Comparison of ENCODE assay signal across 21 mouse cellular contexts in genomic region chr2:32798251-32798962, GRCm38 (mm10). TPM values are rescaled to one million over a fixed set of nuclear protein-coding genes. Genes with fewer than 3 reads are reported as not detected.
DNase-seq lines count a peak whose midpoint lies in the region; ATAC-seq lines count a peak whose summit lies in the region.
"Had no signal": no experiment of that assay in that cellular context is flagged by ENCODE, and none has a peak within 500 bp of the region (broad histone marks: within the 10 kb centered on the region; RNA-seq: fewer than 3 reads in every experiment).

No protein-coding gene starts in this region.

- H3K27me3 ChIP-seq in heart, embryonic 11.5 days (ENCODE audit: control insufficient read depth, insufficient read depth, low read length), result no peaks in the 10 kb centered on the region
- no peaks in the 10 kb centered on the region for H3K27me3 ChIP-seq in hindbrain, embryonic 10.5 days (ENCODE audit: insufficient read depth, poor library complexity, severe bottlenecking)
- no peaks in the 10 kb centered on the region for H3K27me3 ChIP-seq in hindbrain, embryonic 11.5 days (ENCODE audit: control insufficient read depth, insufficient read depth, low read length)
- H3K27me3 ChIP-seq: embryonic facial prominence, embryonic 13.5 days; forebrain, embryonic 15.5 days; hindbrain, embryonic 13.5 days; intestine, embryonic 15.5 days; limb, embryonic 15.5 days; midbrain, embryonic 13.5 days; neural tube, embryonic 12.5 days had no signal

- 0 out of 2 replicates have a peak, but pooled peaks have one; percentile 41 for ATAC-seq in heart, embryonic 11.5 days (replicated peaks; ENCODE audit: insufficient number of reproducible peaks, low FRiP score, low TSS enrichment)
- no peak for ATAC-seq in hindbrain, embryonic 11.5 days (ENCODE audit: low FRiP score)
- ATAC-seq: forebrain, embryonic 15.5 days; intestine, embryonic 15.5 days; lung, postnatal 0 days; midbrain, embryonic 13.5 days had no signal

- H3K9me3 ChIP-seq in heart, embryonic 11.5 days (replicated peaks; ENCODE audit: control insufficient read depth, low read length), result no peaks in the 10 kb centered on the region
- no peaks in the 10 kb centered on the region for H3K9me3 ChIP-seq in hindbrain, embryonic 10.5 days
- H3K9me3 ChIP-seq in hindbrain, embryonic 11.5 days (ENCODE audit: control insufficient read depth, low read length), result no peaks in the 10 kb centered on the region
- H3K9me3 ChIP-seq: embryonic facial prominence, embryonic 13.5 days; forebrain, embryonic 15.5 days; hindbrain, embryonic 13.5 days; intestine, embryonic 15.5 days; limb, embryonic 15.5 days; midbrain, embryonic 13.5 days; neural tube, embryonic 12.5 days had no signal

- DNase-seq in heart, postnatal 4 days, result no peak
- DNase-seq in hindbrain, embryonic 10.5 days (ENCODE audit: low spot score), result no peak
- DNase-seq in hindbrain, embryonic 11.5 days (ENCODE audit: low spot score), result no peak
- DNase-seq in right cerebral cortex, adult 2 months (ENCODE audit: low spot score in 2 of 2), result peak; percentile 44 to 46
- DNase-seq in right cerebral cortex, postnatal 36 days (ENCODE audit: low spot score in 2 of 2), result no peak
- no peak for DNase-seq in thymus, postnatal 25 days
- DNase-seq: adrenal gland, postnatal 36 days; B cell, adult 2 months; cerebellum, adult 9-11 months; gastrocnemius, postnatal 36 days; kidney, adult 9 months; kidney, postnatal 36 days had no signal

- WGBS in heart, embryonic 11.5 days (ENCODE audit: insufficient replicate concordance), result 38% methylated on average over 10 of the region's 10 CpGs
- 63% methylated on average over 10 of the region's 10 CpGs for WGBS in hindbrain, embryonic 10.5 days
- WGBS in hindbrain, embryonic 11.5 days, result 66% methylated on average over 10 of the region's 10 CpGs

- H3K36me3 ChIP-seq in heart, embryonic 11.5 days (ENCODE audit: control insufficient read depth, insufficient read depth, low read length), result peaks cover 23% of the 10 kb centered on the region
- peaks cover 99% of the 10 kb centered on the region for H3K36me3 ChIP-seq in hindbrain, embryonic 10.5 days
- H3K36me3 ChIP-seq in hindbrain, embryonic 11.5 days (ENCODE audit: control insufficient read depth, insufficient read depth, low read length), result peaks cover 4% of the 10 kb centered on the region; the same call in 1 of the 2 replicates

- peak overlapping the region; percentile 41 for H3K27ac ChIP-seq in heart, embryonic 11.5 days (ENCODE audit: low read depth, low read length)
- 0 out of 2 replicates have a peak overlapping the region, but pooled peaks have one; percentile 31 for H3K27ac ChIP-seq in hindbrain, embryonic 10.5 days
- no peak overlapping the region for H3K27ac ChIP-seq in hindbrain, embryonic 11.5 days (ENCODE audit: low read depth, low read length)
- H3K27ac ChIP-seq: embryonic facial prominence, embryonic 13.5 days; forebrain, embryonic 15.5 days; hindbrain, embryonic 13.5 days; intestine, embryonic 15.5 days; limb, embryonic 15.5 days; midbrain, embryonic 13.5 days; neural tube, embryonic 12.5 days had no signal

- H3K4me3 ChIP-seq in heart, embryonic 11.5 days (ENCODE audit: low read depth, low read length), result no peak overlapping the region
- no peak overlapping the region for H3K4me3 ChIP-seq in hindbrain, embryonic 10.5 days
- no peak overlapping the region for H3K4me3 ChIP-seq in hindbrain, embryonic 11.5 days (ENCODE audit: low read depth, low read length)
- H3K4me3 ChIP-seq: embryonic facial prominence, embryonic 13.5 days; forebrain, embryonic 15.5 days; hindbrain, embryonic 13.5 days; intestine, embryonic 15.5 days; limb, embryonic 15.5 days; midbrain, embryonic 13.5 days; neural tube, embryonic 12.5 days had no signal

- peaks cover 13% of the 10 kb centered on the region for H3K4me1 ChIP-seq in heart, embryonic 11.5 days (ENCODE audit: control insufficient read depth, insufficient read depth, low read length)
- peaks cover 11% of the 10 kb centered on the region for H3K4me1 ChIP-seq in hindbrain, embryonic 10.5 days (replicated peaks)
- H3K4me1 ChIP-seq in hindbrain, embryonic 11.5 days (replicated peaks; ENCODE audit: control insufficient read depth, insufficient read depth, low read length), result no peaks in the 10 kb centered on the region
- H3K4me1 ChIP-seq: embryonic facial prominence, embryonic 13.5 days; forebrain, embryonic 15.5 days; intestine, embryonic 15.5 days; limb, embryonic 15.5 days; midbrain, embryonic 13.5 days; neural tube, embryonic 12.5 days had no signal

- no peak overlapping the region for H3K9ac ChIP-seq in heart, embryonic 11.5 days (ENCODE audit: low read depth, low read length)
- no peak overlapping the region for H3K9ac ChIP-seq in hindbrain, embryonic 11.5 days (ENCODE audit: low read depth, low read length)
- H3K9ac ChIP-seq: embryonic facial prominence, embryonic 13.5 days; forebrain, embryonic 15.5 days; hindbrain, embryonic 13.5 days; intestine, embryonic 15.5 days; limb, embryonic 15.5 days; midbrain, embryonic 13.5 days; neural tube, embryonic 12.5 days had no signal

- H3K4me2 ChIP-seq in heart, embryonic 11.5 days, result no peak overlapping the region
- no peak overlapping the region for H3K4me2 ChIP-seq in hindbrain, embryonic 11.5 days (replicated peaks; ENCODE audit: low read depth, low read length)
- H3K4me2 ChIP-seq: embryonic facial prominence, embryonic 13.5 days; forebrain, embryonic 15.5 days; hindbrain, embryonic 13.5 days; intestine, embryonic 15.5 days; limb, embryonic 15.5 days; midbrain, embryonic 13.5 days; neural tube, embryonic 12.5 days had no signal

RNA-seq across cellular contexts. Expression of gene Cfap157, which starts 14.2 kb away (rescaled TPM):
- 0.57 and 0.84 TPM in 2 replicates for polyA plus RNA-seq in heart, embryonic 11.5 days (2014; fragmentation: Nextera tagmentation; extraction: Ambion mirVana)
- total RNA-seq in heart, postnatal 4 days (2021), result not detected
- 1.1 and 1.2 TPM in 2 replicates for polyA plus RNA-seq in hindbrain, embryonic 10.5 days (2016; fragmentation: Nextera tagmentation; extraction: Ambion mirVana)
- 0.80 and 0.98 TPM in 2 replicates for polyA plus RNA-seq in hindbrain, embryonic 11.5 days (2014; fragmentation: Nextera tagmentation; extraction: Ambion mirVana)
- total RNA-seq: adrenal gland, postnatal 36 days; gastrocnemius, postnatal 36 days had no signal

RNA-seq across cellular contexts. Expression of gene Ptrh1, which starts 22.8 kb away (rescaled TPM):
- polyA plus RNA-seq in heart, embryonic 11.5 days (2014; fragmentation: Nextera tagmentation; extraction: Ambion mirVana), result 3.7 and 5.7 TPM in 2 replicates
- total RNA-seq in heart, postnatal 4 days (2021), result 1 to 10 TPM; 3.0 to 5.4 TPM
- polyA plus RNA-seq in hindbrain, embryonic 10.5 days (2016; fragmentation: Nextera tagmentation; extraction: Ambion mirVana), result 5.7 and 7.2 TPM in 2 replicates
- polyA plus RNA-seq in hindbrain, embryonic 11.5 days (2014; fragmentation: Nextera tagmentation; extraction: Ambion mirVana), result 4.2 and 4.3 TPM in 2 replicates

RNA-seq across cellular contexts. Expression of gene Ttc16, which starts 23.0 kb away (rescaled TPM):
- 0.08 and 0.27 TPM in 2 replicates for polyA plus RNA-seq in heart, embryonic 11.5 days (2014; fragmentation: Nextera tagmentation; extraction: Ambion mirVana)
- total RNA-seq in heart, postnatal 4 days (2021), result under 1 TPM; 0.09 to 0.36 TPM
- 0.31 and 0.73 TPM in 2 replicates for polyA plus RNA-seq in hindbrain, embryonic 10.5 days (2016; fragmentation: Nextera tagmentation; extraction: Ambion mirVana)
- 0.22 and 0.34 TPM in 2 replicates for polyA plus RNA-seq in hindbrain, embryonic 11.5 days (2014; fragmentation: Nextera tagmentation; extraction: Ambion mirVana)
- total RNA-seq: gastrocnemius, postnatal 36 days had no signal

RNA-seq across cellular contexts. Expression of gene Tor2a, which starts 41.4 kb away (rescaled TPM):
- 39.8 and 46.6 TPM in 2 replicates for polyA plus RNA-seq in heart, embryonic 11.5 days (2014; fragmentation: Nextera tagmentation; extraction: Ambion mirVana)
- 10 to 100 TPM; 16.7 to 18.6 TPM for total RNA-seq in heart, postnatal 4 days (2021)
- 56.9 and 61.6 TPM in 2 replicates for polyA plus RNA-seq in hindbrain, embryonic 10.5 days (2016; fragmentation: Nextera tagmentation; extraction: Ambion mirVana)
- 53.1 and 53.5 TPM in 2 replicates for polyA plus RNA-seq in hindbrain, embryonic 11.5 days (2014; fragmentation: Nextera tagmentation; extraction: Ambion mirVana)

RNA-seq across cellular contexts. Expression of gene Stxbp1, which starts 48.6 kb away (rescaled TPM):
- polyA plus RNA-seq in heart, embryonic 11.5 days (2014; fragmentation: Nextera tagmentation; extraction: Ambion mirVana), result 20.6 and 26.1 TPM in 2 replicates
- 10 to 100 TPM; 34.8 to 39.6 TPM for total RNA-seq in heart, postnatal 4 days (2021)
- 40.1 and 63.3 TPM in 2 replicates for polyA plus RNA-seq in hindbrain, embryonic 10.5 days (2016; fragmentation: Nextera tagmentation; extraction: Ambion mirVana)
- 62.8 and 64.7 TPM in 2 replicates for polyA plus RNA-seq in hindbrain, embryonic 11.5 days (2014; fragmentation: Nextera tagmentation; extraction: Ambion mirVana)

Comparison
In these comparisons a context has a peak if more than half of its experiments do, and no peak if none do; other contexts are left out.
1. DNase-seq: peak in right cerebral cortex, adult 2 months (2 of 2); none in heart, postnatal 4 days (single experiment), hindbrain, embryonic 10.5 days (single experiment), hindbrain, embryonic 11.5 days (single experiment), right cerebral cortex, postnatal 36 days (0 of 2) and thymus, postnatal 25 days (single experiment).